Mouse (Mus musculus) embryonic facial prominence, embryonic 14.5 days (tissue): ENCODE data around the gene Gpr88. TPM values are rescaled to one million over a fixed set of nuclear protein-coding genes. Genes with fewer than 3 reads are reported as not detected.

ENCODE experiments used
- ATAC-seq: fragments of 200-750 bp; cut with Nextera tagmentation; 2 replicates; pipeline ENCODE4 v1.8.0; 2017; ENCODE audit warnings: low read depth, moderate number of reproducible peaks, moderate TSS enrichment
- DNase-seq: peaks from one replicate; pipeline ENCODE4 v3.0.0-alpha.2; 2015; ENCODE audit warnings: low spot score
- H3K27ac ChIP-seq: fragments of 300-500 bp; sonication (generic); replicated peaks from 2 replicates; pipeline ENCODE4 v1.5.1; 2014; ENCODE audit warnings: low read depth, mild to moderate bottlenecking, low read length, moderate library complexity
- H3K27me3 ChIP-seq: fragments of 300-500 bp; sonication (generic); replicated peaks from 2 replicates; pipeline ENCODE4 v1.6.1; 2014; ENCODE audit warnings: low read length; ENCODE audit not compliant: control insufficient read depth, insufficient read depth
- H3K36me3 ChIP-seq: fragments of 300-500 bp; sonication (generic); 2 replicates; pipeline ENCODE4 v1.6.1; 2014; ENCODE audit warnings: low read length, mixed read lengths; ENCODE audit not compliant: control insufficient read depth, insufficient read depth
- H3K4me1 ChIP-seq: fragments of 300-500 bp; sonication (generic); 2 replicates; pipeline ENCODE4 v1.6.1; 2014; ENCODE audit warnings: antibody characterized with exemption, low read length; ENCODE audit not compliant: control insufficient read depth, insufficient read depth
- H3K4me2 ChIP-seq: fragments of 300-500 bp; sonication (generic); 2 replicates; pipeline ENCODE4 v1.6.1; 2014; ENCODE audit warnings: low read depth, mild to moderate bottlenecking, low read length, moderate library complexity, mixed read lengths
- H3K4me3 ChIP-seq: fragments of 300-500 bp; sonication (generic); 2 replicates; pipeline ENCODE4 v1.5.1; 2014; ENCODE audit warnings: low read depth, mild to moderate bottlenecking, low read length
- H3K9ac ChIP-seq: fragments of 300-500 bp; sonication (generic); 2 replicates; pipeline ENCODE4 v1.6.1; 2014; ENCODE audit warnings: low read depth, mild to moderate bottlenecking, low read length, moderate library complexity, mixed read lengths
- H3K9me3 ChIP-seq: fragments of 300-500 bp; sonication (generic); 2 replicates; pipeline ENCODE4 v1.6.1; 2016; ENCODE audit warnings: low read length; ENCODE audit not compliant: control insufficient read depth
- WGBS: fragments of 180-500 bp; shearing (Covaris S2); extraction: QIAGEN DNeasy Blood & Tissue Kit; methylation state at CpG from one replicate; pipeline ENCODE4 v1.1.7; 2014; 5-methylcytosine and 5-hydroxymethylcytosine counted together
- polyA plus RNA-seq: library from polyadenylated mRNA; unstranded; fragments of >200 nt; fragmentation: Nextera tagmentation; extraction: Ambion mirVana; gene quantifications from 2 replicates; pipeline ENCODE4 v1.2.1, GENCODE M21; 2014

Gene Gpr88
- polyA plus RNA-seq, 1 experiment from 2014 or later = 0.93 TPM

- no peak overlapping the region for H3K4me3 ChIP-seq
- no peaks in the 10 kb centered on the region for H3K9me3 ChIP-seq
- H3K4me1 ChIP-seq = 0 out of 2 replicates have a peak, but pooled peaks cover 4% of the 10 kb centered on the region
- H3K27ac ChIP-seq = no peak overlapping the region
- H3K9ac ChIP-seq = no peak overlapping the region
- H3K36me3 ChIP-seq = no peaks in the 10 kb centered on the region
- ATAC-seq = no peak
- no peak for DNase-seq
- 82% methylated on average over 9 of the region's 9 CpGs for WGBS
- no peak overlapping the region for H3K4me2 ChIP-seq
- no peaks in the 10 kb centered on the region for H3K27me3 ChIP-seq
These were observed 48.7 kb downstream of the Gpr88 start for GRCm38 (mm10) chr3:116204643-116205042.

- WGBS = 64% methylated on average over 3 of the region's 3 CpGs
- no peak for ATAC-seq
- H3K4me2 ChIP-seq = no peak overlapping the region
- no peaks in the 10 kb centered on the region for H3K9me3 ChIP-seq
- 0 out of 2 replicates have a peak, but pooled peaks cover 4% of the 10 kb centered on the region for H3K4me1 ChIP-seq
- H3K36me3 ChIP-seq = no peaks in the 10 kb centered on the region
- H3K27ac ChIP-seq = no peak overlapping the region
- no peak overlapping the region for H3K4me3 ChIP-seq
- DNase-seq = no peak
- H3K27me3 ChIP-seq = no peaks in the 10 kb centered on the region
- no peak overlapping the region for H3K9ac ChIP-seq
These were observed 49.4 kb downstream of the Gpr88 start for GRCm38 (mm10) chr3:116203942-116204341.

- Histone ChIP-seq H3K4me3 (no peak overlapping the region), H3K4me2 (no peak overlapping the region), H3K9me3 (no peaks in the 10 kb centered on the region), H3K27ac (no peak overlapping the region), H3K9ac (no peak overlapping the region), H3K27me3 (no peaks in the 10 kb centered on the region), H3K4me1 (peaks cover 4% of the 10 kb centered on the region; the same call in 1 of the 2 replicates), H3K36me3 (no peaks in the 10 kb centered on the region)
- ATAC-seq = peak; percentile 50; the same call in 1 of the 2 replicates
- whole genome bisulfite sequencing = 77% methylated on average over 10 of the region's 10 CpGs
- DNase-seq = no peak
These were observed 53.2 kb downstream of the Gpr88 start for GRCm38 (mm10) chr3:116200060-116200459.

Other genes starting within 250 kb of the Gpr88 start
- 34.3 and 40.7 TPM in 2 replicates for gene Slc30a7, start 246.1 kb downstream of the Gpr88 start, polyA plus RNA-seq
- gene Extl2, start 246.0 kb downstream of the Gpr88 start, polyA plus RNA-seq = 23.8 and 27.1 TPM in 2 replicates
- 64.7 and 75.6 TPM in 2 replicates for gene Vcam1, start 123.8 kb downstream of the Gpr88 start, polyA plus RNA-seq
- 7.7 and 7.8 TPM in 2 replicates for gene Cdc14a, start 170.5 kb upstream of the Gpr88 start, polyA plus RNA-seq